Mouse (Mus musculus) urinary bladder, adult 2 months (tissue): ENCODE measurements around the gene Cplx1. TPM values are rescaled to one million over a fixed set of nuclear protein-coding genes. Genes with fewer than 3 reads are reported as not detected.
"Not testable (repeated sequence)": the region's sequence is repeated elsewhere in the genome, so short reads cannot be mapped to it uniquely, and the experiment has no call there.

Experiments
- DNase-seq: peaks from one replicate; pipeline ENCODE4 v3.0.0; 2022; ENCODE audit warnings: low spot score
- polyA plus RNA-seq: library from polyadenylated mRNA; depleted of rRNA; stranded (reverse); fragments of >200 nt; gene quantifications from 2 replicates; pipeline ENCODE4 v1.2.3, GENCODE M21; 2012; rRNA removed

Cplx1 gene
- polyA plus RNA-seq, 1 experiment, result 0.10 TPM

GRCm38 (mm10) chr5:108516655-108517054 lies 33.2 kb downstream of the Cplx1 start:
- no peak for DNase-seq

- no peak for DNase-seq
Measured at GRCm38 (mm10) chr5:108515581-108516361, 34.1 kb downstream of the Cplx1 start.

GRCm38 (mm10) chr5:108502286-108502685 lies 47.5 kb downstream of the Cplx1 start:
- no peak for DNase-seq

- DNase-seq, result no peak
Measured at GRCm38 (mm10) chr5:108501573-108501972, 48.3 kb downstream of the Cplx1 start.

GRCm38 (mm10) chr5:108486148-108486547 lies 63.7 kb downstream of the Cplx1 start:
- DNase-seq, result not testable (repeated sequence)

- DNase-seq, result no peak
Measured at GRCm38 (mm10) chr5:108485239-108485638, 64.6 kb downstream of the Cplx1 start.

- DNase-seq, result no peak
Measured at GRCm38 (mm10) chr5:108483006-108483405, 66.8 kb downstream of the Cplx1 start.

GRCm38 (mm10) chr5:108475977-108476376 lies 73.8 kb downstream of the Cplx1 start:
- DNase-seq, result no peak

GRCm38 (mm10) chr5:108473737-108474136 lies 76.1 kb downstream of the Cplx1 start:
- DNase-seq, result no peak

GRCm38 (mm10) chr5:108469617-108470016 lies 80.2 kb downstream of the Cplx1 start:
- no peak for DNase-seq

Other genes with a start within 250 kb of the Cplx1 start
- gene Pigg, start 237.4 kb downstream of the Cplx1 start, polyA plus RNA-seq, result 8.7 and 9.1 TPM in 2 replicates
- gene Gm42517, start 182.1 kb downstream of the Cplx1 start, polyA plus RNA-seq, result 1.7 and 1.8 TPM in 2 replicates
- not detected in 2 replicates for gene Pde6b, start 161.6 kb downstream of the Cplx1 start, polyA plus RNA-seq
- gene Atp5k, start 115.6 kb downstream of the Cplx1 start, polyA plus RNA-seq, result 219 and 292 TPM in 2 replicates
- 9.8 and 10.7 TPM in 2 replicates for gene Mfsd7a, start 101.1 kb downstream of the Cplx1 start, polyA plus RNA-seq
- gene Pcgf3, start 88.8 kb downstream of the Cplx1 start, polyA plus RNA-seq, result 13.9 and 17.1 TPM in 2 replicates
- gene Gak, start 79.7 kb upstream of the Cplx1 start, polyA plus RNA-seq, result 61.6 and 66.0 TPM in 2 replicates
- 36.8 and 37.3 TPM in 2 replicates for gene Tmem175, start 79.7 kb upstream of the Cplx1 start, polyA plus RNA-seq
- 24.1 and 27.1 TPM in 2 replicates for gene Idua, start 110.3 kb upstream of the Cplx1 start, polyA plus RNA-seq
- gene Dgkq, start 119.6 kb upstream of the Cplx1 start, polyA plus RNA-seq, result 20.2 and 21.5 TPM in 2 replicates
- gene Slc26a1, start 125.5 kb upstream of the Cplx1 start, polyA plus RNA-seq, result 0.04 and 0.07 TPM in 2 replicates
- gene Fgfrl1, start 142.4 kb upstream of the Cplx1 start, polyA plus RNA-seq, result 69.0 and 72.7 TPM in 2 replicates
- 3.2 and 3.8 TPM in 2 replicates for gene Rnf212, start 225.0 kb upstream of the Cplx1 start, polyA plus RNA-seq
- gene Tmed11, start 245.3 kb upstream of the Cplx1 start, polyA plus RNA-seq, result not detected in 2 replicates